Mouse (Mus musculus) small intestine, adult 2 months (tissue): Measurements from ENCODE around the gene Dpp4.

Experiments
- CTCF ChIP-seq: fragments of 200-500 bp; IDR thresholded peaks from 2 replicates; pipeline ENCODE4 v1.5.1; 2012; ENCODE audit warnings: low read depth, mild to moderate bottlenecking, control low read depth, inconsistent platforms, low read length, moderate library complexity, mixed read lengths; ENCODE audit not compliant: insufficient replicate concordance, insufficient read length; ENCODE audit errors: extremely low read depth
- POLR2A ChIP-seq: fragments of 200-500 bp; IDR thresholded peaks from 2 replicates; pipeline ENCODE4 v1.6.1; 2012; ENCODE audit warnings: low read depth, mild to moderate bottlenecking, control low read depth, inconsistent platforms, low read length, moderate library complexity

GRCm38 (mm10) chr2:62449692-62450346, 37.8 kb upstream of the Dpp4 start:
- TF ChIP-seq CTCF, result no peak
- TF ChIP-seq POLR2A, result no peak
